Mouse (Mus musculus) erythroblast, embryonic 14.5 days (primary cell): ENCODE measurements around the gene Gm43720.

Source experiments
- GATA1 ChIP-seq: IDR thresholded peaks from 2 replicates; pipeline ENCODE4 v1.6.1; 2012; ENCODE audit warnings: low read length, inconsistent platforms, mixed read lengths
- TAL1 ChIP-seq: IDR thresholded peaks from 3 replicates; pipeline ENCODE4 v1.6.1; 2012; ENCODE audit warnings: low read length, inconsistent platforms, mixed read lengths

GRCm38 (mm10) chr5:138257585-138257978, 22.2 kb downstream of the Gm43720 start:
- no peak for TF ChIP-seq GATA1
- no peak for TF ChIP-seq TAL1
